Mouse (Mus musculus): ENCODE data around the gene Olfr981. TPM values are rescaled to one million over a fixed set of nuclear protein-coding genes. Genes with fewer than 3 reads are reported as not detected.
"Not testable (repeated sequence)": the region's sequence is repeated elsewhere in the genome, so short reads cannot be mapped to it uniquely, and the experiment has no call there.

The Olfr981 gene
- not detected in 2 replicates for polyA plus RNA-seq (2012; rRNA removed)

DNA sequence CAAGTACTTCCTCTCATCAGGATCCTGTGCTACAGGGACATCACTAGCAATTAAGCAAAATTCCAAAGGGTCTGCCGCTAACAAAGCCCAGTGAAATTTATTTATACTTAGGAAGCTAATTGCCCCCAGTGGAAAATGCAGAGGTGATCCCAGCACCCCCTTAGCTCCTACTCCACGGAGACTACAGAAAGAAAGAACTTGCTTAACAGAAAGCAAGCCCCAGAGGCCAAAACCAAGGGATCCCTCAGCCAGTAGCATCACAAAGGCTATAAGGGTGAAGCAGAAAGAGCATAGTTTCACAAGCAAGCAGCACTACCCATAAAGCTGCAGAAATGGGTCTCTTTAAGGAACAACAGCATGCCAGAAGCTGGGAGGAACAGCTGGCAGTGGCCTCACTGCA lies at the start of gene Olfr981:
Olfr981 (plus strand) TSS at position 301 of the 400 bp plus-strand sequence.
- WGBS = 48% methylated on average over 2 of the region's 2 CpGs
- DNase-seq (ENCODE audit: low read depth, low spot score) = no peak

DNA sequence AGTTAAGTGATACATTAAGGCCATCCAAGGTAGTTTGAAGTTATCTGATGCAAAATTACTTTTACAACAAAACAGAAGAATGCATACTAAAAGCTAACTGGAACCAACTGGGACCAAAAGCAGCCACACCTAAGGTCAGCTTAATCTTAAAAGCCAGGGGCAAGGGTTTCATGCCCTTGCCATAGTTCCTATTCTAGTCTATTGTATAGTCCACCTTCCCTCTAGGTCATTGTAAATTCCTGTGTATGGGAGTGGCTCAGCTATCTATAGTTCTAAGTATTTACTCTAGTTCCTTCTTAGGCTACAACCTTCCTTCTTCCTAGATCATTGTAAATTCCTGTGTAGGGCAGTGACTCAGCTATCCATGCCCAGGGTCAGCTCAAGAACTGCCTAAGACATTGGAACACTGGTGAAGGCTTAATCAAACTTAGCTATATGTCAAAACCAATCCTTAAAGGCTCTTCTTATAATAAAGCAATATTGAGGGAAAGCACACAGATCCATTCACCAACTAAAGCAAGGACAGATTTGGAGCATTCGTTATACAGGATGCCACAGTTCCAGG lies 44.6 kb upstream of the Olfr981 start:
- 66% methylated on average over 1 of the region's 1 CpGs for WGBS
- not testable (repeated sequence) for DNase-seq (ENCODE audit: low read depth, low spot score)

DNA sequence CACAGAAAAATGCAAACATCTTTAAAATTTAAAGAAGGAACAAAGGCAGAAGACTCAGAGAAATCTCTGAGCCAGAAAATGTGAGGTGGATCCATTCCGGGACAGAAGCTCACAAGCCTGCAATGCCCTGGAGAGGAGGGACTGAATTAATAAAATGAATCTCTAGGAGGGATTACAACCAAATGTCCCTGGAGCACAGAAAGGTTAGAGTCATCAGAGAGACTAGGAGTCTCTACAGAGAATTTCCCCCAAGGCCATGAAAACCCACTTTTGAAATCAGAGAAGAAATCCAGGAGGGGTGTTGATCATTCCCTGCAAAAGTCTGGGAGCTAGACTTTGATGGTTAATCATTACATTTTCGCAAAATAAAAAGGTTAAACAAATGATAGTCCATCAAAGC lies 29.5 kb upstream of the Olfr981 start, which contains the start of gene Olfr978:
Olfr978 (plus strand) TSS at position 301 of the 400 bp plus-strand sequence.
- 83% methylated on average over 2 of the region's 2 CpGs for WGBS

DNA sequence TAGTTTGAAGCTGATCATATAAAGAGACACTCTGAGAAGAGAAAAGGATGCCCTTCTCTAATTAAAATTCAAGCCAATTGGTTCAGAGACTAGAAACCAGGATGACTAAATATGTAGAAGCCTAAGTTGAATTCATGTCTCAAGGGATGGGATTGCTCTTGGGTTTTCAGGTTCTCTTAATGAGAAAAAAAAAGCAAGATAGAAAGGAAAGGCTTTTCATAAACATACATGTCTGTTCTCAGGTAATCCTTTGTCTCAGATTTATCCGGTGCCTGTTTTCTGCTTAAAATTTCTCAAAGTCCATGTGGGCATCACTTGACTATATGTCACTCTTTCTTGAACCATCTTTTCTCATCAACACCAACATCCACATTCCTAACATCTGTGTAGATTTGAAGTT lies 17.9 kb upstream of the Olfr981 start, which contains the start of gene Olfr979:
Olfr979 (minus strand) TSS at position 101 of the 400 bp plus-strand sequence.
- DNase-seq (ENCODE audit: low read depth, low spot score) = no peak
- WGBS = 98% methylated on average over 1 of the region's 1 CpGs

More for the DNA sequence above, 29.5 kb upstream of the Olfr981 start, which contains the start of gene Olfr978:
- DNase-seq (ENCODE audit: low read depth, low spot score) = no peak

DNA sequence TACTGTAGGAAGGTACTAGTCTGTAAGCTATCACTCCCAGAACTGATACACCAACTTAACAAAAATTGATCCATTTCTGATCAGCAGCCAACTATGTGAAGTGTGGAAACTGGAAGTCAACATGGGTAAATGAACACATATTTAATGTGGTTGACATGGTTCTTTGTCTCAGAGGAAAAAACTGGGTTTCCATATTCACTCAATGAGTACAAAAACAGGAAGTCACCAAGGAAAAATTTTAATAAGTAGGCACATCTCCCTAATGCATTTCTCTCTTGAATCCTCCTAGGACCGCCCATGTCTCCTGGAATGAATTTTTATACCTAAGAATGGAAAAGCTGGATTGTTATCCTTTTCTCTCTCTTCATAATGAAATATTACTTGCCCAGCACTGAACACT lies 11.8 kb upstream of the Olfr981 start, which contains the start of gene Olfr980:
Olfr980 (minus strand) TSS at position 101 of the 400 bp plus-strand sequence.
- 88% methylated on average over 1 of the region's 1 CpGs for WGBS
- no peak for DNase-seq (ENCODE audit: low read depth, low spot score)

DNA sequence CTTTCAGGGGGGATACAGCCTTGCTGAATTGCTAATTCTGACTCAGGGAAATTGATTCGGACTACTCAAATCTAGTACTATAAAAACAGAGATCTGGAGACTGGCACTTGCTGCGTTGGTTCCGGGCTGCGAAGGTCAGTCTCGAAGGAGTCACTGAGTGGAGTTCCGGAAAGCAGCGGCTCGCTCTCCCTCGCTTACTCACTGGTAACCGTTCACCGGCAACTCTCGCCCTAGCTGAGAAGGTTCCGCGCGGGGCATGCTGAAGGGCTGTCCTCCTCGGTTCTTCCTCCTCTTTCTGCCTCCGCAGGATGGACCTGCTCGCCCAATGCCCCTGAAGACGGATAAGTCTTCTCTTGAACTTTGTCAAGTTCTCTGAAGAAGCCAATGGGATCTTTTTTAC lies 28.9 kb downstream of the Olfr981 start:
- no peak for DNase-seq (ENCODE audit: low read depth, low spot score)
- WGBS = 93% methylated on average over 19 of the region's 19 CpGs

DNA sequence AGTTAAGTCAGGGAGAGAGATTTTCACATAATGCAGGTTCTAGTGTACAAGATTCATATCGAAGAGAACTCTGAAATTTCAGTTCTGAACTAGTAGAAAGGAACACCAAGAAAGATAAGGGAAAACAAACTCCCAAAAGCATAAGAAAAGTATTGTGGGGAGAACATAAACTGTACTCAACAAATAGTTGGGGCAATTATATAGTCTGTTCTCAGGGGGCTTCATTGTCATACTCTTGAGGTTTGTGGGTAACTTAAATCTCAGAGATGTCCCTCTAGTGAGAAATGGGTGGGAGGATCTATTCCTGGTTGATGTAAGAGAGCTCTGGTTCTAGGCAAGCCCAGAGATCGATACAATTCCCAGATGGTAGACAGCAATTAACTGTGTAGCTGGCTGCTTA lies 52.3 kb downstream of the Olfr981 start, which contains the start of gene Olfr982:
Olfr982 (plus strand) TSS at position 301 of the 400 bp plus-strand sequence.
- no peak for DNase-seq (ENCODE audit: low read depth, low spot score)
- 80% methylated on average over 2 of the region's 2 CpGs for WGBS

Other genes with a start within 250 kb of the Olfr981 start
- gene Olfr968, start 238.2 kb upstream of the Olfr981 start, polyA plus RNA-seq (2012; rRNA removed) = not detected in 2 replicates
- not detected in 2 replicates for gene Olfr969, start 230.5 kb upstream of the Olfr981 start, polyA plus RNA-seq (2012; rRNA removed)
- not detected in 2 replicates for gene Olfr970, start 212.6 kb upstream of the Olfr981 start, polyA plus RNA-seq (2012; rRNA removed)
- gene Olfr971, start 184.6 kb upstream of the Olfr981 start, polyA plus RNA-seq (2012; rRNA removed) = not detected in 2 replicates
- not detected in 2 replicates for gene Olfr972, start 155.0 kb upstream of the Olfr981 start, polyA plus RNA-seq (2012; rRNA removed)
- not detected in 2 replicates for gene Olfr229, start 114.1 kb upstream of the Olfr981 start, polyA plus RNA-seq (2012; rRNA removed)
- not detected in 2 replicates for gene Olfr974, start 84.0 kb upstream of the Olfr981 start, polyA plus RNA-seq (2012; rRNA removed)
- gene Olfr975, start 69.4 kb upstream of the Olfr981 start, polyA plus RNA-seq (2012; rRNA removed) = not detected in 2 replicates
- gene Olfr976, start 60.3 kb upstream of the Olfr981 start, polyA plus RNA-seq (2012; rRNA removed) = not detected in 2 replicates
- not detected in 2 replicates for gene Olfr978, start 29.4 kb upstream of the Olfr981 start, polyA plus RNA-seq (2012; rRNA removed)
- not detected in 2 replicates for gene Olfr979, start 18.0 kb upstream of the Olfr981 start, polyA plus RNA-seq (2012; rRNA removed)
- gene Olfr980, start 11.9 kb upstream of the Olfr981 start, polyA plus RNA-seq (2012; rRNA removed) = not detected in 2 replicates
- not detected in 2 replicates for gene Olfr982, start 52.4 kb downstream of the Olfr981 start, polyA plus RNA-seq (2012; rRNA removed)
- gene Olfr983, start 72.1 kb downstream of the Olfr981 start, polyA plus RNA-seq (2012; rRNA removed) = not detected in 2 replicates
- not detected in 2 replicates for gene Olfr984, start 92.7 kb downstream of the Olfr981 start, polyA plus RNA-seq (2012; rRNA removed)
- not detected in 2 replicates for gene Olfr985, start 108.7 kb downstream of the Olfr981 start, polyA plus RNA-seq (2012; rRNA removed)
- gene Tmem225, start 126.7 kb downstream of the Olfr981 start, polyA plus RNA-seq (2012; rRNA removed) = not detected in 2 replicates
- gene Olfr986, start 159.5 kb downstream of the Olfr981 start, polyA plus RNA-seq (2012; rRNA removed) = not detected in 2 replicates
- gene Zfp202, start 170.9 kb downstream of the Olfr981 start, polyA plus RNA-seq (2012; rRNA removed) = 0.42 and 0.63 TPM in 2 replicates
- 0.26 and 0.27 TPM in 2 replicates for gene Scn3b, start 247.8 kb downstream of the Olfr981 start, polyA plus RNA-seq (2012; rRNA removed)

All from large intestine, adult 2 months (tissue).